Mouse (Mus musculus) cerebellum, postnatal 25 days (tissue): ENCODE measurements around the gene Fcmr.

ENCODE experiments used
- DNase-seq, 2 experiments: peaks; one replicate each; pipeline ENCODE4 v3.0.0; 2021; ENCODE audit warnings: mixed read lengths in 2 of 2

Gene Fcmr

GRCm38 (mm10) chr1:130865541-130866221 lies at the start of gene Fcmr:
Gene Fcmr, plus strand, starts transcription at chr1:130865669.
- no peak for DNase-seq

DNA sequence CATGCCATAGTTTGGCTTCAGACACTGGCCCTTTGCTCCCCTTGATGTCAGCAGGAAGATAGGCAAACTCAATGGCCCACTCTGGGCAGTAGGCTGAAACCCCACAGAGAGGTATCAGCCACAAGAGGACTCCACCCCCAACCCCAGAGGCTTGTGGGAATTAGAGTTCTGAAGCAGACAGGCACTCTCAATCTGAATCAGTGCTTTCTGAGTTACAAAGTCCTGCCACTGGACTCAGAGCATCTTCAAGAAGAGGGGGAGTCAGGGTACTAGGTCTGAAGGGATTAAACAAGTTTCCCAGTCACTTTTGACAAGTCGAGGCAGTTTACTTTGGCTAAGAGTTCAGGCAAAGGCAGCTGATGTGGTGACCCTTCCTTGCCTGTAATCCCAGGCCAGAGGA lies 45.7 kb upstream of the Fcmr start:
- DNase-seq: no peak

GRCm38 (mm10) chr1:130820316-130821148 lies 44.9 kb upstream of the Fcmr start:
- no peak for DNase-seq

GRCm38 (mm10) chr1:130821149-130821471 lies 44.4 kb upstream of the Fcmr start:
- DNase-seq: no peak

GRCm38 (mm10) chr1:130821911-130822625 lies 43.4 kb upstream of the Fcmr start:
- DNase-seq: no peak

DNA sequence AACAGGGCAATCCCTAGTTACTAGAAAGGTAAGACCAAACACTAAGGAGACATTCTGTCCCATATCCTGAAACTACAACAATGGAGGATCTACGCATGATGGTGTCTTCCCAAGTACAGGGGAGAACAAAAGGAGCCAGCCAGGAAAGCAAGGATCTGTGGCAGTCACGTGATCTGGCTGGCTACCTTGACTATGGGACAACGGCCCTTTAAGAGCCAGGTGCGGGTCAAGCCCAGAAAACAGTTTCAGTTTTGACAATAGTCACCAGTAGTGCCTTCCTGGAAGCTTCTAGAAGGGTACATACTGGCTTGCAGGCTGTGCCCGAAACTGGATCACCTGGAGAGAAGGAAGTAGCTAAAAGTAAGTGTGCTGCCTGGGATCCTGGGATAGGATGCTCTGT lies 39.0 kb upstream of the Fcmr start, which contains the start of gene Pigr:
Gene Pigr, plus strand, starts transcription at position 237 of the 400 bp plus-strand sequence.
- no peak for DNase-seq

DNA sequence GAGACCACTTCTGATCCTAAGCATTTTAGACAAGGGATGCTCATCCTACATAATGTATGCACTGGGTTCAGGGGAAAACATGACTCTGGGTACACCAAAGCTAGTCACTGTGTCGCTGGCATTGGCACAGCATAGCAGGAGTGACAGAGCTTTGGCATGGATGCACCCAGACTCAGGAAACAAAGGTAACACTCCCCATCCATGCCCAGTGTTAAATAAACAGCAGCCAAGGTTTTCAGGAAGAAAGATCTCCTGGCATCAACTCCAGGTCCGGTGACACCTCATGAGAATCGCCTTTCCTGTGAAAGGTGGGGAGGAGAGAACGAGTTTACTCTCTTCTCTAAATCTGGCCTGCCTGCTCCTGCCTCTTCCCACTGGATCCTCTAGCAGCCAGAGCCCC lies 36.8 kb upstream of the Fcmr start:
- peak; percentile 57 to 69 for DNase-seq

DNA sequence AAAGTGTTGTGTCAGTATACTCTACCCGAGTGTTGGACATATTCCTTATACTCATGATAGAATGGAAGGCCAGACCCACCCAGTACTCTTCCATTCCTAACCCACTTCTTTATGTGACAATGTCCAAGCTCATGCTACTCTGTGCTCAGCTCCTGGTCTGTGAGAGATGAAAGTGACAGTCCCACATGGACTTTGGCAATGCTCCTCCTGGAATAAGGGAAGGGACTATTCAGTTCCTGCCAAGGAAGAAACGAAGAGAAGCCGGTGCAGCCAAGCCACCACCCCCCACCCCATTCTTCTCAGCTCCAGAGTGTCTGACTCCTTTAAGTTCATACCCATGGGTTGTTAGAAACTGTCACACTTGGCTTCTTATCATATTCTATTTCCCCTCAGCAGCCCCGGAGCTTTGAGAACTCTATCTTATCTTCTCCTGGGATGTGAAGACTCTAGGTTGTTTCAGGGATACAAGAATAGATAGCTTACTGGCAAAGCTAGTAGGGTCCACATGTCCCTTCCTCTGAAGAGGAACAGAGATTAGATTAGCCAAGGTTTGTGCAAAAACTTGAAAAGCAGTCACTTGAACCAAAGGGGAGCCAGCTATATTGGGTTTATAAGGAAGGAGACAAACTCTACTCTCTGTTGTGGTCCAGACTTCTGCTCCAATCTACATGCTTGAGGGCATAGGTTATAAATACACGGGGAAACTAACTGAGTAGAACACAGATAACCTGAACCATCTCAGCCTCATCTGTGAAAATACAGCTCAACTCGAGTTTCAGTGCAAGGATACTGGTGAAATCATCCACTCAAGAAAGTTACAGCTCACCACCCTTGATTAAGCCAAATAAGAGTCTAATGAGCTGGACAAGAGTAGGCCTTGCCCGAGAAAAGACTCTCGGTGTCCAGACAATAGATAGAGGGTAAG lies 35.3 kb upstream of the Fcmr start:
- no peak for DNase-seq

- no peak for DNase-seq
Measured at GRCm38 (mm10) chr1:130832230-130833149, 33.0 kb upstream of the Fcmr start.

- DNase-seq: peak; percentile 52 to 69
Measured at GRCm38 (mm10) chr1:130835161-130835936, 30.1 kb upstream of the Fcmr start.

DNA sequence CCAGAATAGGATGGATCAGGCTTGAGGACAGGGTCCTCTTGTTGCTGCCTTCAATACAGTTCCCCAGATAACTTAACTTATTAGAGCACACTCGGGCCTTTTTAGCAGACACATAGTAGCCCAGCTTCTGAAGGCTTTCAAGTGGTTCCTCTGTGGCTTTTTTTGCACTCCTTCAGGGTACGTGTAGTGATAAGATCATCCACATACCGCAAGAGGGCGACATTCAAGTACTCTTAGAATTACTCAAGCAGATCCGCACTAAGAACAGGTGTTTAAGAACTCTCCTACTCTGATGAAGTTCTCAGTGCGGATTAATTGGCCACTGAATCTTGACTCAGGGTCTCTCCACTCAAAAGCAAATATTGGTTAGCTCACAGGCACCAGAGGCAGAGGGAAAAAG lies 27.2 kb upstream of the Fcmr start:
- DNase-seq: no peak

DNA sequence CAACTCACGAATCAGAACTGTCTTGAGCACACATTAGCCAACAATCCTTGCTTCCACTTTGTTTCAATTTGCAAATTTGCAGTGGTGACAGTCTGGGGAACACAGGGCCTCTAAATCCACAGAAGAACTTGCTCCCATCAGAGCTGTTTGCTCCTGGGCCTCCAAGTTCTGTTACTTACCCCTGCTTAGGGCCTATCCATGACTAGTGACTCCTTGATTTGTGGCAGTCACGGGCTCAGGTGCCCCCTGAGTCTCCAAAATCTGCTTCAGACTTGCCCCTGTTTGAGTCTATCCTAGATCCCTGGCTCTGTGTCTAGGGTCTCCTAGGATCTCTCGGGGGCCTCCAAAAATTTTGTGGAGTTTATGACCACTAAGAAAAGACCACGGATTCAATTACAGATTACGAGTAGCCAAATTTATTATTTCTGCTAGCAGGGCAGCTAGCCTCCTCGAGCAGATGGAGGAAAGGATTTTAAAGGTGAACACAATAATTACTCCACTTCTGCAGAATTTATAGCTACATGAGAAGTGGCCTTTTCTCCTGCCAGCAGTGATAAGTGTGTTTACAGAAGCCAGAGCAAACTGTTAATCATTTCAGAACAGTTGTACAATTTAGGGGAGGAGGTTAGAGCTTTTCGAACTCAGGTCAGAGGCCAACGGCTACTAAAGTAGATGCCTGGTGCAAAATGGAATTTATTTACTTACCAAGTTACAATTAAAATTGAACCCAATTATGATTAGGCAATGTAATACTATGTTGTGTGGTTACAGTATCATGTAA lies 24.7 kb upstream of the Fcmr start:
- no peak for DNase-seq

DNA sequence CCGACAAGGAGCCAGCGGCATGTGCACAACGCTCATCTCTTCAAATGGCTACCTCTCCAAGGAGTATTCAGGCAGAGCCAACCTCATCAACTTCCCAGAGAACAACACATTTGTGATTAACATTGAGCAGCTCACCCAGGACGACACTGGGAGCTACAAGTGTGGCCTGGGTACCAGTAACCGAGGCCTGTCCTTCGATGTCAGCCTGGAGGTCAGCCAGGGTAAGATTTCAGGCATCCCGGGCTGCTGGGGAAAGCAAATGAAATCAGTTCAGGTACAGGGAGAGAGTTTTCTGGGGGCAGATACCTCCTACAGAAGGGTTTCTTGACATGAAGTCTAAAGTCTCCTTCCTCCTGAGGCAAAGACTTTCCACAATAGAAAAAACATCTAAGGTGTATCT lies 23.8 kb upstream of the Fcmr start:
- no peak for DNase-seq

- no peak for DNase-seq
Measured at GRCm38 (mm10) chr1:130844516-130844915, 21.0 kb upstream of the Fcmr start.

GRCm38 (mm10) chr1:130849530-130850214 lies 15.8 kb upstream of the Fcmr start:
- DNase-seq: no peak

- no peak for DNase-seq
Measured at GRCm38 (mm10) chr1:130850405-130850804, 15.1 kb upstream of the Fcmr start.

GRCm38 (mm10) chr1:130854819-130855218 lies 10.7 kb upstream of the Fcmr start:
- DNase-seq: no peak

- DNase-seq: no peak
Measured at GRCm38 (mm10) chr1:130855723-130856122, 9.7 kb upstream of the Fcmr start.

- no peak for DNase-seq
Measured at GRCm38 (mm10) chr1:130857456-130857855, 8.0 kb upstream of the Fcmr start.
